Comparison of ENCODE assay signal across 9 mouse cellular contexts in the genomic region with DNA sequence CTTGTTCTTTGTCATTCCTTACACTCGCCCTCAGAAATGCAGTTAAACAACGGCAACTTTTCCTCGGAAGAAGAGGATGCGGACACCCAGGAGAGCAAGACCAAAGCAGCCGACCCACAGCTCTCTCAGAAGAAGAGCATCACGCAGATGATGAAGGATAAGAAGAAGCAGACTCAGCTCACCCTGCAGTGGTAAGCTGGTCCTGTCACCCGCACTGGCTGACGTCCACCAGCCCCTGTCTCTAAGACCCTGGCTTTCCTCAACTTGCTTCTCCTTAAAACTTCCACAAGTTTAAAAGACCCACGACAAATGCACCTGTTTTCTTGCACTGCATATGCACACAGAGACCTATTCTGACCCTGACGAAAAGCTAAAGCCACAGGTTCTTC. TPM values are rescaled to one million over a fixed set of nuclear protein-coding genes. Genes with fewer than 3 reads are reported as not detected.
DNase-seq lines count a peak whose midpoint lies in the region; ATAC-seq lines count a peak whose summit lies in the region.
"Had no signal": no experiment of that assay in that cellular context is flagged by ENCODE, and none has a peak within 500 bp of the region (broad histone marks: within the 10 kb centered on the region; RNA-seq: fewer than 3 reads in every experiment).

No protein-coding gene starts in this region.

- peaks cover 26% of the 10 kb centered on the region for H3K27me3 ChIP-seq in kidney, embryonic 14.5 days (ENCODE audit: control insufficient read depth, insufficient read depth, low read length)
- peaks cover 31% of the 10 kb centered on the region for H3K27me3 ChIP-seq in hindbrain, embryonic 15.5 days
- H3K27me3 ChIP-seq in midbrain, embryonic 14.5 days (ENCODE audit: control insufficient read depth, insufficient read depth, low read length): peaks cover 24% of the 10 kb centered on the region
- H3K27me3 ChIP-seq: CH12.LX had no signal

- H3K36me3 ChIP-seq in kidney, embryonic 14.5 days (ENCODE audit: control insufficient read depth, insufficient read depth, low read length): no peaks in the 10 kb centered on the region
- H3K36me3 ChIP-seq in hindbrain, embryonic 15.5 days: no peaks in the 10 kb centered on the region
- no peaks in the 10 kb centered on the region for H3K36me3 ChIP-seq in midbrain, embryonic 14.5 days (ENCODE audit: control insufficient read depth, insufficient read depth, low read length)

- 0 out of 2 replicates have a peak, but pooled peaks cover 6% of the 10 kb centered on the region for H3K4me1 ChIP-seq in kidney, embryonic 14.5 days (ENCODE audit: control insufficient read depth, insufficient read depth, low read length)
- peaks cover 11% of the 10 kb centered on the region for H3K4me1 ChIP-seq in hindbrain, embryonic 15.5 days (replicated peaks)
- H3K4me1 ChIP-seq in midbrain, embryonic 14.5 days (ENCODE audit: control insufficient read depth, insufficient read depth, low read length): 0 out of 2 replicates have a peak, but pooled peaks cover 3% of the 10 kb centered on the region

- peak overlapping the region; percentile 74 for H3K4me2 ChIP-seq in kidney, embryonic 14.5 days (replicated peaks; ENCODE audit: low read depth, low read length)
- H3K4me2 ChIP-seq in hindbrain, embryonic 15.5 days: peak overlapping the region; percentile 95
- peak overlapping the region; percentile 99 for H3K4me2 ChIP-seq in midbrain, embryonic 14.5 days (ENCODE audit: low read length)

- no peak for DNase-seq in kidney, postnatal 36 days
- peak; percentile 17 for DNase-seq in embryo, embryonic 10.5 days (ENCODE audit: low spot score)
- no peak for DNase-seq in midbrain, embryonic 14.5 days
- no peak for DNase-seq in layer of hippocampus, adult 8-10 months (ENCODE audit: low spot score in 2 of 2)
- no peak for DNase-seq in frontal cortex, postnatal 25 days (ENCODE audit: low spot score in 2 of 2)
- DNase-seq in left cerebral cortex, adult 8-10 months (ENCODE audit: low spot score in 2 of 2): no peak

- H3K27ac ChIP-seq in kidney, embryonic 14.5 days (ENCODE audit: low read depth, low read length): no peak overlapping the region
- H3K27ac ChIP-seq in hindbrain, embryonic 15.5 days (replicated peaks): no peak overlapping the region
- H3K27ac ChIP-seq in midbrain, embryonic 14.5 days (replicated peaks; ENCODE audit: low read depth, low read length): no peak overlapping the region

- WGBS in kidney, embryonic 14.5 days: 7% methylated on average over 10 of the region's 10 CpGs
- 5% methylated on average over 10 of the region's 10 CpGs for WGBS in hindbrain, embryonic 15.5 days
- WGBS in midbrain, embryonic 14.5 days: 4% methylated on average over 10 of the region's 10 CpGs

- no peak overlapping the region for H3K9ac ChIP-seq in kidney, embryonic 14.5 days (ENCODE audit: low read depth, low read length)
- H3K9ac ChIP-seq in hindbrain, embryonic 15.5 days: no peak overlapping the region
- H3K9ac ChIP-seq in midbrain, embryonic 14.5 days (replicated peaks; ENCODE audit: low read length): peak overlapping the region; percentile 52; the same call in 1 of the 2 replicates

- no peaks in the 10 kb centered on the region for H3K9me3 ChIP-seq in kidney, embryonic 14.5 days (ENCODE audit: control insufficient read depth, low read length)
- H3K9me3 ChIP-seq in hindbrain, embryonic 15.5 days: no peaks in the 10 kb centered on the region
- H3K9me3 ChIP-seq in midbrain, embryonic 14.5 days (ENCODE audit: control insufficient read depth, low read length): no peaks in the 10 kb centered on the region

- ATAC-seq in kidney, embryonic 14.5 days (ENCODE audit: low FRiP score, low TSS enrichment): no peak
- ATAC-seq in hindbrain, embryonic 15.5 days (ENCODE audit: low FRiP score, low read depth): 0 out of 2 replicates have a peak, but pooled peaks have one; percentile 15
- no peak for ATAC-seq in midbrain, embryonic 14.5 days (ENCODE audit: low FRiP score, low TSS enrichment)

- peak overlapping the region; percentile 37; the same call in 1 of the 2 replicates for H3K4me3 ChIP-seq in kidney, embryonic 14.5 days (ENCODE audit: low read length)
- H3K4me3 ChIP-seq in hindbrain, embryonic 15.5 days: peak overlapping the region; percentile 47
- H3K4me3 ChIP-seq in midbrain, embryonic 14.5 days (replicated peaks; ENCODE audit: low read depth, low read length): peak overlapping the region; percentile 49

RNA-seq across cellular contexts. Expression of a gene that starts 0.7 kb away (rescaled TPM):
- polyA plus RNA-seq in kidney, embryonic 14.5 days (2014; fragmentation: Nextera tagmentation; extraction: Ambion mirVana): not detected in 2 replicates
- polyA plus RNA-seq in hindbrain, embryonic 15.5 days (2015; fragmentation: Nextera tagmentation; extraction: Ambion mirVana): not detected in 2 replicates
- not detected in 2 replicates for polyA plus RNA-seq in midbrain, embryonic 14.5 days (2014; fragmentation: Nextera tagmentation; extraction: Ambion mirVana)
- not detected for total RNA-seq in layer of hippocampus, adult 8-10 months (2022)
- not detected for total RNA-seq in left cerebral cortex, adult 8-10 months (2022)
- total RNA-seq: CH12.LX had no signal

RNA-seq across cellular contexts. Expression of a gene that starts 47.0 kb away (rescaled TPM):
- not detected in 2 replicates for polyA plus RNA-seq in kidney, embryonic 14.5 days (2014; fragmentation: Nextera tagmentation; extraction: Ambion mirVana)
- polyA plus RNA-seq in hindbrain, embryonic 15.5 days (2015; fragmentation: Nextera tagmentation; extraction: Ambion mirVana): 0.09 TPM in 1 of 2 replicates, not detected in the other
- polyA plus RNA-seq in midbrain, embryonic 14.5 days (2014; fragmentation: Nextera tagmentation; extraction: Ambion mirVana): not detected in 2 replicates
- total RNA-seq in layer of hippocampus, adult 8-10 months (2022): not detected
- total RNA-seq in left cerebral cortex, adult 8-10 months (2022): not detected
- total RNA-seq: CH12.LX had no signal
